Mouse (Mus musculus): ENCODE results near the gene Ercc8.

DNA sequence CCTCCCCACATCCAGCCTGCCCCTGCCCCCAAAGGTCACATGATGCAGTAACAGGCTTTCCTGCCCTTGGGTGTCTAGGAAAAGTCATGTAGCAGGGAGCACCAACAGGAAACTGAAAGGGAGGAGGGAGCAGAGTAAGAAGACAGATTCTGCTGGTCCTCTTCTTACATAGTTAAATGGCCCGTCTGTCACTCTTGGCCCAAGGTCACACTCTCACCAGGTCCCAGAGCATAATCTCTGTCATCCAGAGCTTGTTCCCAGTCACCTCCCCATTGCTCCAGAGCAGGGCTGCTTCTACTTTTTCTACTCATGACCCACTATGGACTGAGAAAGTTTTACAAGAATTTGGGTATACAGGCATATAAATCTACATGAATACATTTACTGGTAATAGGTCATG is 40.3 kb upstream of the Ercc8 start:
- TF ChIP-seq EP300 (IDR thresholded peaks at IDR 0.05; ENCODE audit: low read depth) (no peak), CTCF (IDR thresholded peaks at IDR 0.05; ENCODE audit: low read depth) (no peak)
